Mouse (Mus musculus) CH12.LX (cell line): Measurements from ENCODE around the gene Rsrc1. TPM values are rescaled to one million over a fixed set of nuclear protein-coding genes. Genes with fewer than 3 reads are reported as not detected.
A peak's percentile ranks its signal among the peaks of the same experiment; 100 is the strongest.

Experiments
- DNase-seq: peaks from one replicate; pipeline ENCODE4 v3.0.0-alpha.2; 2013; ENCODE audit errors: extremely low read depth
- H3K27ac ChIP-seq: 2 replicates; pipeline ENCODE4 v1.5.1; 2012; ENCODE audit warnings: low read depth, mild to moderate bottlenecking, control low read depth, moderate library complexity; ENCODE audit not compliant: insufficient read depth
- H3K27me3 ChIP-seq: replicated peaks from 2 replicates; pipeline ENCODE3; 2012; ENCODE audit warnings: inconsistent platforms
- H3K36me3 ChIP-seq, 2 experiments: replicated peaks in 1 of 2; 2 replicates each; pipeline versions ENCODE3 to v1.6.1; 2012; ENCODE audit warnings: inconsistent platforms in 1 of 2, low read length in 1 of 2, mild to moderate bottlenecking in 1 of 2, mixed read lengths in 1 of 2, moderate library complexity in 1 of 2; ENCODE audit not compliant: control insufficient read depth in 1 of 2, insufficient read depth in 1 of 2
- H3K4me1 ChIP-seq, 2 experiments: 2 replicates each; pipeline ENCODE4 v1.6.1; 2012; ENCODE audit warnings: inconsistent platforms in 1 of 2, moderate library complexity in 1 of 2; ENCODE audit not compliant: insufficient read depth in 2 of 2, control insufficient read depth in 1 of 2
- H3K4me2 ChIP-seq: 2 replicates; pipeline ENCODE4 v1.6.1; 2012; ENCODE audit warnings: low read depth, mild to moderate bottlenecking, control low read depth; ENCODE audit not compliant: poor library complexity, insufficient read depth, severe bottlenecking
- H3K4me3 ChIP-seq, 3 experiments: fragments of 150-350 bp in 1 of 3; sonication (generic) in 1 of 3; replicated peaks in 1 of 3; 2 replicates each; pipeline versions ENCODE3 to v1.5.1; 2011 to 2012; ENCODE audit warnings: low read depth in 2 of 3, low read length in 2 of 3, mild to moderate bottlenecking in 2 of 3, moderate library complexity in 2 of 3, control low read depth in 1 of 3, improper control_type of control experiment in 1 of 3, inconsistent platforms in 1 of 3, mixed read lengths in 1 of 3; ENCODE audit not compliant: poor library complexity in 1 of 3
- H3K79me2 ChIP-seq: replicated peaks from 2 replicates; pipeline ENCODE4 v1.6.1; 2012; ENCODE audit warnings: mild to moderate bottlenecking, moderate library complexity; ENCODE audit not compliant: control insufficient read depth, poor library complexity, insufficient read depth, severe bottlenecking; ENCODE audit errors: extremely low read depth
- H3K9ac ChIP-seq: 2 replicates; pipeline ENCODE4 v1.6.1; 2012; ENCODE audit warnings: low read depth, mild to moderate bottlenecking, control low read depth, moderate library complexity; ENCODE audit not compliant: insufficient read depth
- H3K9me3 ChIP-seq: replicated peaks from 2 replicates; pipeline ENCODE3; 2012; ENCODE audit warnings: low read length, inconsistent platforms, mixed read lengths
- BHLHE40 ChIP-seq: IDR thresholded peaks from 2 replicates; pipeline ENCODE4 v1.6.1; 2011; ENCODE audit warnings: mild to moderate bottlenecking, low read depth, low read length, improper control_type of control experiment
- CHD2 ChIP-seq: IDR thresholded peaks from 2 replicates; pipeline ENCODE4 v1.6.1; 2011; ENCODE audit warnings: low read length, improper control_type of control experiment
- CTCF ChIP-seq, 2 experiments: IDR thresholded peaks in 1 of 2; conservative IDR thresholded peaks in 1 of 2; 2 replicates each; pipeline ENCODE4 v1.5.1; 2011 to 2012; ENCODE audit warnings: low read depth in 2 of 2, low read length in 2 of 2, improper control_type of control experiment in 1 of 2, inconsistent platforms in 1 of 2, mild to moderate bottlenecking in 1 of 2, moderate library complexity in 1 of 2
- E2F4 ChIP-seq: IDR thresholded peaks from 2 replicates; pipeline ENCODE4 v1.6.1; 2011; ENCODE audit warnings: low read depth, low read length, improper control_type of control experiment; ENCODE audit not compliant: insufficient replicate concordance
- ELF1 ChIP-seq: IDR thresholded peaks from 2 replicates; pipeline ENCODE4 v1.6.1; 2014; ENCODE audit warnings: low read depth, mild to moderate bottlenecking, inconsistent platforms, low read length, improper control_type of control experiment
- EP300 ChIP-seq: IDR thresholded peaks from 2 replicates; pipeline ENCODE4 v1.6.1; 2011; ENCODE audit warnings: low read length, improper control_type of control experiment
- ETS1 ChIP-seq: conservative IDR thresholded peaks from 2 replicates; pipeline ENCODE4 v1.6.1; 2012; ENCODE audit warnings: low read depth, mild to moderate bottlenecking, inconsistent platforms, low read length, improper control_type of control experiment, moderate library complexity
- GABPA ChIP-seq: IDR thresholded peaks from 2 replicates; pipeline ENCODE4 v1.6.1; 2012; ENCODE audit warnings: low read depth, low read length, improper control_type of control experiment, inconsistent platforms; ENCODE audit not compliant: insufficient replicate concordance
- HCFC1 ChIP-seq: IDR thresholded peaks from 2 replicates; pipeline ENCODE4 v1.6.1; 2012; ENCODE audit warnings: low read depth, mild to moderate bottlenecking, inconsistent platforms, low read length, improper control_type of control experiment
- IRF4 ChIP-seq: IDR thresholded peaks from 2 replicates; pipeline ENCODE4 v1.6.1; 2014; ENCODE audit warnings: low read depth, mild to moderate bottlenecking, inconsistent platforms, low read length, improper control_type of control experiment
- JUND ChIP-seq: conservative IDR thresholded peaks from 2 replicates; pipeline ENCODE4 v1.6.1; 2011; ENCODE audit warnings: low read depth, low read length, improper control_type of control experiment
- KAT2A ChIP-seq: IDR thresholded peaks from 2 replicates; pipeline ENCODE4 v1.6.1; 2012; ENCODE audit warnings: low read length, improper control_type of control experiment, inconsistent platforms; ENCODE audit not compliant: insufficient replicate concordance
- MAFK ChIP-seq: IDR thresholded peaks from 2 replicates; pipeline ENCODE4 v1.6.1; 2011; ENCODE audit warnings: low read length, improper control_type of control experiment; ENCODE audit not compliant: insufficient replicate concordance
- MAX ChIP-seq: IDR thresholded peaks from 2 replicates; pipeline ENCODE4 v1.6.1; 2011; ENCODE audit warnings: low read length, improper control_type of control experiment
- MAZ ChIP-seq: IDR thresholded peaks from 2 replicates; pipeline ENCODE4 v1.6.1; 2012; ENCODE audit warnings: low read depth, mild to moderate bottlenecking, inconsistent platforms, low read length, improper control_type of control experiment, moderate library complexity
- MEF2A ChIP-seq: IDR thresholded peaks from 2 replicates; pipeline ENCODE4 v1.6.1; 2014; ENCODE audit warnings: low read depth, mild to moderate bottlenecking, inconsistent platforms, low read length, improper control_type of control experiment, borderline replicate concordance
- MXI1 ChIP-seq: IDR thresholded peaks from 2 replicates; pipeline ENCODE4 v1.6.1; 2011; ENCODE audit warnings: mild to moderate bottlenecking, low read depth, low read length, improper control_type of control experiment
- MYC ChIP-seq: IDR thresholded peaks from 2 replicates; pipeline ENCODE4 v1.6.1; 2011; ENCODE audit warnings: low read depth, mild to moderate bottlenecking, improper control_type of control experiment, low read length
- NELFE ChIP-seq: IDR thresholded peaks from 2 replicates; pipeline ENCODE4 v1.6.1; 2011; ENCODE audit warnings: low read depth, low read length, improper control_type of control experiment
- NRF1 ChIP-seq: IDR thresholded peaks from 2 replicates; pipeline ENCODE4 v1.6.1; 2014; ENCODE audit warnings: low read depth, mild to moderate bottlenecking, inconsistent platforms, low read length, improper control_type of control experiment, moderate library complexity
- POLR2A ChIP-seq: IDR thresholded peaks from 2 replicates; pipeline ENCODE4 v1.6.1; 2011; ENCODE audit warnings: low read depth, mild to moderate bottlenecking, improper control_type of control experiment, low read length
- POLR2AphosphoS2 ChIP-seq: IDR thresholded peaks from 2 replicates; pipeline ENCODE4 v1.6.1; 2011; ENCODE audit warnings: low read depth, low read length, improper control_type of control experiment
- RAD21 ChIP-seq: IDR thresholded peaks from 2 replicates; pipeline ENCODE4 v1.6.1; 2011; ENCODE audit warnings: low read depth, mild to moderate bottlenecking, low read length, improper control_type of control experiment, moderate library complexity
- RCOR1 ChIP-seq: conservative IDR thresholded peaks from 2 replicates; pipeline ENCODE4 v1.6.1; 2012; ENCODE audit warnings: low read depth, mild to moderate bottlenecking, inconsistent platforms, low read length, improper control_type of control experiment
- SIN3A ChIP-seq: IDR thresholded peaks from 2 replicates; pipeline ENCODE4 v1.6.1; 2012; ENCODE audit warnings: low read length, improper control_type of control experiment, inconsistent platforms
- SMC3 ChIP-seq: IDR thresholded peaks from 2 replicates; pipeline ENCODE4 v1.6.1; 2011; ENCODE audit warnings: low read depth, low read length, improper control_type of control experiment
- TBP ChIP-seq: conservative IDR thresholded peaks from 2 replicates; pipeline ENCODE4 v1.6.1; 2011; ENCODE audit warnings: low read depth, low read length, improper control_type of control experiment
- TCF12 ChIP-seq: IDR thresholded peaks from 2 replicates; pipeline ENCODE4 v1.6.1; 2014; ENCODE audit warnings: low read depth, mild to moderate bottlenecking, inconsistent platforms, low read length, improper control_type of control experiment
- USF1 ChIP-seq: IDR thresholded peaks from 2 replicates; pipeline ENCODE4 v1.6.1; 2014; ENCODE audit warnings: low read depth, mild to moderate bottlenecking, inconsistent platforms, low read length, improper control_type of control experiment
- USF2 ChIP-seq: conservative IDR thresholded peaks from 2 replicates; pipeline ENCODE4 v1.6.1; 2011; ENCODE audit warnings: low read depth, low read length, improper control_type of control experiment
- ZKSCAN1 ChIP-seq: IDR thresholded peaks from 2 replicates; pipeline ENCODE4 v1.6.1; 2012; ENCODE audit warnings: low read depth, inconsistent platforms, low read length, improper control_type of control experiment, borderline replicate concordance
- ZMIZ1 ChIP-seq: IDR thresholded peaks from 2 replicates; pipeline ENCODE4 v1.6.1; 2012; ENCODE audit warnings: low read depth, mild to moderate bottlenecking, inconsistent platforms, low read length, improper control_type of control experiment
- ZNF384 ChIP-seq: IDR thresholded peaks from 2 replicates; pipeline ENCODE4 v1.6.1; 2012; ENCODE audit warnings: low read depth, low read length, improper control_type of control experiment, inconsistent platforms
- dilution Hi-C: fragments of 300-500 bp; cut with MboI; formaldehyde crosslinking; loops from 2 replicates; pipeline ENCODE4 v1.14.3; 2020; ENCODE audit warnings: low sequenced_read_pairs; ENCODE audit not compliant: extremely low pct_unique_long_range_greater_than_20kb, extremely low pct_ligation_motif_present
- in situ Hi-C: fragments of 300-500 bp; cut with MboI; formaldehyde crosslinking; loops from 3 replicates; pipeline ENCODE4 v1.14.3; 2019; ENCODE audit warnings: low sequenced_read_pairs, low pct_ligation_motif_present, low pct_unique_long_range_greater_than_20kb, mixed read lengths
- polyA plus RNA-seq: library from polyadenylated mRNA; unstranded; fragments of >175 nt; gene quantifications from 2 replicates; pipeline ENCODE4 v1.2.1, GENCODE M21; 2012; ENCODE audit warnings: low read depth; ENCODE audit not compliant: insufficient read length
- total RNA-seq, 2 experiments: library from RNA; depleted of rRNA; stranded (reverse); fragments of 300-350 nt in 1 of 2; fragments of >200 nt in 1 of 2; gene quantifications; 2 replicates each; pipeline ENCODE4 v1.2.3; 2012 to 2014

The Rsrc1 gene
- total and polyA plus RNA-seq, 3 experiments: 28.9 to 50.9 (median 34.0) TPM

DNA sequence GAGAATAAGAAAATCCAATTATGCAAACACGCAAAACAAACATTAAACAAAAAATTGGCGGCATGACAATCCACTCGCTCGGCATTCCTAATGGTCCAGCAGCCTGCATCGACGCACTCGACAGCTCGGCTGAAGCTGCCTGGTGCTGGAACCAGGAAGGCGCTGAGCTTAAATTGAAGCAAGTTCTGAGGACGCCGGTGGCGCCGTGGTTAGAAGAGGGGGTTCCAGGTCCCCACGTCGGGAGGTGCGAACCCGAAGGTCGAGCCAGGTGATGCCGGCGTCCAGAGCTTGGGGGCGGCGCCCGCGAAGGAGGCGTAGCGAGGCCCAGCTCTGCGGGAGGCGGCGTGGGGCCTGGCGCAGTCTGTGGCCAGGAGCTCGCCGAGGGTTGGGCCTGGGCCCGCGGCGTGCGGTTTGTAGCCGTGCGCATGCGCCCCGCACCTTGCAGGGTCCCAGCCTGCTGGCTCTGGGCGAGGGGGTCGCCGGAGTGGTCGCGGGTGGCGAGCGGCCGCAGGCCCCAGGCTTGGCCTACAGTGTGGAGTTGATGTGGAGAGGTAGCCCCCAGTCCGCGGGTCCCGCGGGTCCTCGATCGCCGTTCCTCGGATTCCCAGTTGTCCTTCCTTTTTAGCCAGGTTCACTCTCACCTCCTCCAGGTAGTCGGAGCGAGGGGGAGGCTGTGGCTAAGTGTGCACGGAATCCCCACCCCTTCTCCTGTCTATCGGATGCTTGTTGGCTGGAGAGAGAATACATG is 4.5 kb downstream of the Rsrc1 start:
- H3K4me2 ChIP-seq: peak overlapping the region; percentile 76; the same call in 1 of the 2 replicates
- dilution Hi-C loops: no loop called here
- DNase-seq: peak; percentile 76
- peaks cover 3% of the 10 kb centered on the region for H3K9me3 ChIP-seq
- H3K27ac ChIP-seq: peak overlapping the region; percentile 38; the same call in 1 of the 2 replicates
- H3K27me3 ChIP-seq: peaks cover 21% of the 10 kb centered on the region
- TF ChIP-seq ZMIZ1 (peak; percentile 58; the same call in 1 of the 2 replicates), ELF1 (peak; percentile 96), ETS1 (no peak), RAD21 (no peak), RCOR1 (no peak), HCFC1 (peak; percentile 85), TCF12 (peak; percentile 57), ZNF384 (peak; percentile 41; the same call in 1 of the 2 replicates), SIN3A (peak; percentile 97), POLR2AphosphoS2 (no peak; the same call in 1 of the 2 replicates), MAZ (no peak), CTCF (conservative IDR thresholded peaks at IDR 0.05 in 1 of 2, IDR thresholded peaks at IDR 0.05 in 1 of 2; ENCODE audit: low read depth in 2 of 2, low read length in 2 of 2) (no peak), TBP (peak; percentile 53; the same call in 1 of the 2 replicates), CHD2 (no peak), EP300 (no peak; the same call in 1 of the 2 replicates), IRF4 (peak; percentile 62), MAFK (no peak), MEF2A (peak; percentile 39; the same call in 1 of the 2 replicates), NELFE (peak; percentile 14; the same call in 1 of the 2 replicates), USF1 (no peak), E2F4 (peak; percentile 77; the same call in 1 of the 2 replicates), NRF1 (peak; percentile 92), USF2 (no peak), MYC (peak; percentile 26; the same call in 1 of the 2 replicates), BHLHE40 (peak; percentile 14; the same call in 1 of the 2 replicates), JUND (no peak), POLR2A (peak; percentile 78), KAT2A (peak; percentile 60; the same call in 1 of the 2 replicates), ZKSCAN1 (no peak), MAX (peak; percentile 54; the same call in 1 of the 2 replicates), MXI1 (peak; percentile 91), SMC3 (no peak), GABPA (no peak; the same call in 1 of the 2 replicates)
- TF ChIP-seq, all 38 proteins: peak for 18
- Histone ChIP-seq H3K4me3 (peak overlapping the region; percentile 77 to 100 (median 87)), H3K4me1 (peaks cover 0 to 17% of the 10 kb centered on the region in 2 experiments; a peak in 2 of 4 replicates), H3K79me2 (peaks cover 35% of the 10 kb centered on the region), H3K9ac (peak overlapping the region; percentile 93), H3K36me3 (no peaks in the 10 kb centered on the region)
- in situ Hi-C loops: loop anchor here (25.0 kb wide), 1 partner anchor 352 kb away; no protein-coding TSS in a partner anchor
